Mouse (Mus musculus) hindbrain, embryonic 10.5 days (tissue): ENCODE data around the gene Grik5. TPM values are rescaled to one million over a fixed set of nuclear protein-coding genes. Genes with fewer than 3 reads are reported as not detected.

ENCODE experiments used
- DNase-seq: peaks from one replicate; pipeline ENCODE4 v3.0.0-alpha.2; 2017; ENCODE audit warnings: low spot score
- H3K27ac ChIP-seq: fragments of 300-500 bp; sonication (generic); 2 replicates; pipeline ENCODE4 v1.5.1; 2016; ENCODE audit warnings: mild to moderate bottlenecking, moderate library complexity
- H3K27me3 ChIP-seq: fragments of 300-500 bp; sonication (generic); 2 replicates; pipeline ENCODE4 v1.6.1; 2016; ENCODE audit warnings: mild to moderate bottlenecking; ENCODE audit not compliant: poor library complexity, insufficient read depth, severe bottlenecking
- H3K36me3 ChIP-seq: fragments of 300-500 bp; sonication (generic); 2 replicates; pipeline ENCODE4 v1.6.1; 2016; ENCODE audit warnings: mild to moderate bottlenecking, moderate library complexity
- H3K4me1 ChIP-seq: fragments of 300-500 bp; sonication (generic); replicated peaks from 2 replicates; pipeline ENCODE4 v1.6.1; 2016; ENCODE audit warnings: mild to moderate bottlenecking
- H3K4me3 ChIP-seq: fragments of 300-500 bp; sonication (generic); 2 replicates; pipeline ENCODE4 v1.5.1; 2016; ENCODE audit warnings: mild to moderate bottlenecking, moderate library complexity
- H3K9me3 ChIP-seq: fragments of 300-500 bp; sonication (generic); 2 replicates; pipeline ENCODE4 v1.6.1; 2016; ENCODE audit warnings: mild to moderate bottlenecking, moderate library complexity
- WGBS: fragments of 180-500 bp; shearing (Covaris S2); methylation state at CpG from one replicate; pipeline ENCODE4 v1.1.7; 2016; 5-methylcytosine and 5-hydroxymethylcytosine counted together
- polyA plus RNA-seq: library from polyadenylated mRNA; unstranded; fragments of >200 nt; fragmentation: Nextera tagmentation; extraction: Ambion mirVana; gene quantifications from 2 replicates; pipeline ENCODE4 v1.2.1, GENCODE M21; 2016

Grik5 gene
- polyA plus RNA-seq, 1 experiment from 2014 or later = 7.9 TPM

DNA sequence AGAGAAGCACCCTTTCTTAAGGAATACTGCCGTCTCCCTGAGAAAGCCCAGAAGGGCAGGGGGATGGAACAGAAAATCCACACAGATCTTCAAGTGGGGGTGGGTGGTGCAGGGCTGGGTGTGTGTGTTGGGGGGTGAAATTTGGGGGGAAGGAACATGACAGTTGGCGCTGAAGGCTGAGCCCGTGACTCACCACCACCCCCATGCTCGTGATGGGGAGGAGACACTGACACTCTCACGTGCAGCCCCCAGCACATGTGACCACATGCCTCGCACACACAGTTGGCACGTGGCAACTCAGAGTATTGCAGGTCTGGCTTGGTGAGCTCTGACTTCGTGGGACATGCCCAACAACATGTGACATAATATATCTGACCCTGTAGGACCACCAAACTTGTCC is 1.8 kb upstream of the Grik5 start:
- Histone ChIP-seq H3K27ac (peak overlapping the region; percentile 93; the same call in 1 of the 2 replicates), H3K27me3 (no peaks in the 10 kb centered on the region), H3K4me3 (no peak overlapping the region), H3K36me3 (peaks cover 1% of the 10 kb centered on the region; the same call in 1 of the 2 replicates), H3K4me1 (peaks cover 88% of the 10 kb centered on the region), H3K9me3 (no peaks in the 10 kb centered on the region)
- 85% methylated on average over 8 of the region's 8 CpGs for WGBS
- no peak for DNase-seq

DNA sequence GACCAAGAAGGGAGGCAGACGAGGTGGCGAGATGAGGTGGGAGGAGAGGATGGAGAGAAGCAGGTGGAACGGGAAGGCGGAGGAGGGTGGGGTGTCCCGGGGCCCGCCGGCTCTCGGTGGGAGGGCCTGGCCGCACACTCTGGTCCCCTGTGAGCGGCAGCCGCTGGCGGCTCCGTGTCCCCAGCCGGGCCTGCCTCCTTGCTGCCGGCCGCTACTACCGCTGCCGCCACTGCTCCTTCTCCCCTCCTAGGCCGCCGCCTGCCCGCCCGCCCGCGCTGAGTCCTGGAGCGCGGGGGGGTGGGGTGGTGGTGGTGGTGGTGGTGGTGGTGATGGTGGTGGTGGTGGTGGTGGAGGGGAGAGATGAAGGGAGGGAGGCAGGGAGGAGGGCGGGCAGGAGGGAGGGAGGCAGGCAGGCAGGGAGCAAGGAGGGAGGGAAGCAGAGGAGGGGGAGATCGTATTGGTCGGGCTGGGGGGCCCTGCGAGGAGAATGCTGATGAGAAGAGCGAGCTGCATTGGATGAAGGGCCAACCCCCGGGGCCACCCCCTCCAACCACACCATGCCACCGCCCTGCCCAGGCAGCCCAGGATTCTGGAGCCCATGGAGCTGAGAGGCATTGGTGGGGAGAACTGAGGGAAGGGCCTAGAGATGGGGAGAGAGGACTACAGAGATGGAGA is 707 bp upstream of the Grik5 start:
- no peaks in the 10 kb centered on the region for H3K9me3 ChIP-seq
- DNase-seq = peak; percentile 73
- peaks cover 7% of the 10 kb centered on the region for H3K36me3 ChIP-seq
- H3K4me1 ChIP-seq = peaks cover 88% of the 10 kb centered on the region
- peak overlapping the region; percentile 93 for H3K27ac ChIP-seq
- no peaks in the 10 kb centered on the region for H3K27me3 ChIP-seq
- H3K4me3 ChIP-seq = peak overlapping the region; percentile 63
- under 1% methylated on average over 32 of the region's 33 CpGs for WGBS

DNA sequence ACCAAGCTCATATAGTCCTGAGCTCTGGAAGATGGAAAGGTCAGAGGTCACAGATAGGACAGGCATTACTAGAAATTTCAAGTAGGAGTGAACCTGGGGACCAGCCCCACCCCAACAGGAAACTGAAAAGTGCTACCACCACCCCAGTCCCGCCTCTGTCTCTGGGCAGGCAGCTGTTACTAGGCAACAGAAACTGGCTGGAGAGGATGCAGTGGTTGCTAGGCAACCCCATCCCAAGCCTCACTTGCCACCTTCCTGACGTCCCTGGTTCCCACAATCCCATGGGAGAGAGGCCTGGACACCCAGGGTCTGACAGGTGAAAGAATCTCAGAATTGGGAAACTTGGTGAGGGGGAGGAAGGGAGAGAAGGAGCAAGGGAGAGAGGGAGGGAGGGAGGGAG is 3.4 kb downstream of the Grik5 start:
- Histone ChIP-seq H3K27ac (peak overlapping the region; percentile 4; the same call in 1 of the 2 replicates), H3K4me3 (no peak overlapping the region), H3K4me1 (peaks cover 61% of the 10 kb centered on the region), H3K36me3 (peaks cover 47% of the 10 kb centered on the region), H3K27me3 (no peaks in the 10 kb centered on the region), H3K9me3 (no peaks in the 10 kb centered on the region)
- 17% methylated on average over 2 of the region's 2 CpGs for WGBS
- DNase-seq = peak; percentile 48

DNA sequence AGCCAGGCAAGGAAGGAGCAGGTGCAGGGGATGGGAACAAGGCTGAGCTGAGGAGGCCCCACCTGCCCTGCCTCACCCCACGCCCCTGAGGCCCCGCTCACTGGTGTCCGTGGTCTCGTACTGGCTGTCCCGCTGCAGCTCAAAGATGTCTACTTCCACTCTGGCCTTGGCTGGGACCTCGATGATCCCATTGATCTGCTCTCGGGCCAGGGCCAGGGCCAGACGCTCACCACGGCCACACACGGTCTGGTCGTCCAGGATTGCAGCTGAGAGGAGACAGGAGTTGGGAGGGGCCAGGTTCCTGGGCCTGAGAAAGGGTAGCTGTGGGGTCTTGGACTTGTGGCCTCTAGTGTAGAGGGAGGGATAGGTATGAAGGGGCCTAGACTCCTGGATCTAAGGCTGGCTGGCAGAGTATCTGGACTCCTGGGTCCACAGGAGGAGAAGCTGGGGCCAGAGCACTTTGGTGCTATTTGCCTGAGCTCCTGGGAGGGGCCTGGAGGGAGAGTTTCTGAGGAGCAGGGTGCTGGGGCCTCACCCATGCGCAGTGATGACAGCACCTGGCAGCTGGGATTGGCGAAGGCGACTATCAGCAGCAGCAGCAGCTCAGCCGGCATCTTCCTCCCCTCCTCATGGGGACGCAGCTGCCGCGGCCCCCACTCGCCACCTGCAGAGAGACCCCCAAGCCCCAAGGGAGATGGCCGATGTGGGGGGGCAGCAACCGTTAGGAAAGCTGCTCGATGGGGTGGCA is 4.1 kb downstream of the Grik5 start:
- H3K9me3 ChIP-seq = no peaks in the 10 kb centered on the region
- DNase-seq = no peak
- no peak overlapping the region for H3K4me3 ChIP-seq
- peaks cover 55% of the 10 kb centered on the region for H3K4me1 ChIP-seq
- H3K27me3 ChIP-seq = no peaks in the 10 kb centered on the region
- peak overlapping the region; percentile 4; the same call in 1 of the 2 replicates for H3K27ac ChIP-seq
- peaks cover 54% of the 10 kb centered on the region for H3K36me3 ChIP-seq
- 91% methylated on average over 22 of the region's 22 CpGs for WGBS

DNA sequence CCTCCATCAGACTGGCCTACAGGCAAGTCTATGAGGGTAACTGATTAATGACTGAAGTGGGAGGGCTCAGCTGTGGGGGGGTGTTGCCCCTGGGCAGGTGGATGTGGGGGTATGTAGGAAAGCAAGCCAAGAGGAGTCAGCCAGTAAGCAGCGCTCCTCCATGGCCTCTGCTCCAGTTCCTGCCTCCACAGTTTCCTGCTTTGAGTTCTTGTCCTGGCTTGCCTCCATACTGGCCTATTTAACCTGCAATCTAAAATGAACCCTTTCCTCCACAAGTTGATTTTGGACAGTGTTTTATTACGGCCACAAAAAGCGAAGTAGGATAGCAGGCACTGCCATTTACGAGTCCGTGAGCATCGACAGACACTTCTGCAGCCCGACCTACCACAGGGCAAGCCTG is 4.8 kb downstream of the Grik5 start:
- Histone ChIP-seq H3K36me3 (peaks cover 61% of the 10 kb centered on the region), H3K4me1 (peaks cover 47% of the 10 kb centered on the region), H3K27me3 (no peaks in the 10 kb centered on the region), H3K4me3 (no peak overlapping the region), H3K27ac (no peak overlapping the region), H3K9me3 (no peaks in the 10 kb centered on the region)
- whole genome bisulfite sequencing = 95% methylated on average over 7 of the region's 7 CpGs
- DNase-seq = no peak

DNA sequence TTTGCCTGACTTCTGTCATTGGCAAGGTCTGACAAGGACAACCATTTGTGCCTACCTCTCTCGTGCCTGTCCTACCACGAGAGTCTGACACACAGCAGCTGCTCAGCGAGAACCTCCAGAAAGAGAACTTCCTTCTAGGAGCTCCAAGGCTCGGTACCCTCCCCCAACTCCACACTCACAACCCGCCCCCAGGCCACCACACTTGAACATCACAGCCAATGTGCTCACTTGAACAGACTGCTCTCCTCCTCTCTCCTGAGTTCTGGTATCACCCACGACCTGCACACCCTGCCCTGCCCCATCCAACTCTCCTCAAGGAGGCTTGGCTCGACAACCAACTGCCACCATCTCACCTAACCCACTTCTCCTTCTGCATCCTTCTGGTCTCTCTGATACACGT is 8.2 kb downstream of the Grik5 start:
- no peak overlapping the region for H3K4me3 ChIP-seq
- 90% methylated on average over 8 of the region's 8 CpGs for WGBS
- DNase-seq = no peak
- no peaks in the 10 kb centered on the region for H3K9me3 ChIP-seq
- no peak overlapping the region for H3K27ac ChIP-seq
- H3K27me3 ChIP-seq = no peaks in the 10 kb centered on the region
- H3K4me1 ChIP-seq = peaks cover 13% of the 10 kb centered on the region
- peaks cover 95% of the 10 kb centered on the region for H3K36me3 ChIP-seq

DNA sequence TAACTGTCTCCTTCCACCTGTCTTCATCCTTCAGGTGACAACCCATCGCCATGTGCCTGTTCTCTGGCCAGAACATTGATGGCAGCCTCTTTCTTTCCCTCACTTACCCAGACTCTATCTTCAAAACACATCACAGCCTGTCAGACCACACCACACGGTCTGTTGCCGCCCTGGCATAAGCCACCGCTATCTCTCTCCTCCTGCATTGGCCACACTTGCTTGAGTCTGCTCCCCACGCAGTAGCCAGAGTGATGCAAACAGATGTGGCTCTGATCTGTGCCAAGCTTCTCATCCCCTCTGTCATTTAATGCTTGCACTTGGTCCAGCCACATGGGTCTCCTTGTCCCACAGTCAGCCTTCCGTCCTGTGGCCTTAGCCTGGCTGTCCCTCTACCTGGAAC is 8.8 kb downstream of the Grik5 start:
- Histone ChIP-seq H3K27me3 (no peaks in the 10 kb centered on the region), H3K36me3 (peaks cover 99% of the 10 kb centered on the region), H3K9me3 (no peaks in the 10 kb centered on the region), H3K4me3 (no peak overlapping the region), H3K27ac (no peak overlapping the region), H3K4me1 (peaks cover 7% of the 10 kb centered on the region)
- DNase-seq = no peak
- WGBS = 94% methylated on average over 6 of the region's 6 CpGs

DNA sequence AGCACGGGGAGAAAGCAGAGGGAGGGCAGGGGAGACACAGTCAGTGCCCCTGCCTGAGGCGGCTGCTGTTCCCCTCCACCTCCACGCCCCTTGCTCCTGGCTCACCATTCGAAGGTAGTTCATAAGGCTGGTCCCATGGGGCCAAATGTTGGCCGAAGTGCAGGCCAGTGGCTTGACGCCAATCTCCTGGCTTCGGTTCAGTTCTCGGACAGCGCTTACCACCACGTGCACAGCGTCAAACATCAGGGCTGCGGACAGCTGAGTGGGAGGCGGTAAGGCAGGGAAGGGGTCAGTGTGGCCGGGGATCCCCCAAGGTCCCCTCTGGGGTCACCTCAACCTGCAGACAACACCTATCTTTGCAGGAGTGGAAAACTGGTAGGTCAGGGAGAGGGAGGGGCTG is 13.3 kb downstream of the Grik5 start:
- Histone ChIP-seq H3K27ac (no peak overlapping the region), H3K4me1 (no peaks in the 10 kb centered on the region), H3K9me3 (peaks cover 5% of the 10 kb centered on the region; the same call in 1 of the 2 replicates), H3K4me3 (no peak overlapping the region), H3K27me3 (no peaks in the 10 kb centered on the region), H3K36me3 (peaks cover 98% of the 10 kb centered on the region)
- DNase-seq = no peak
- WGBS = 94% methylated on average over 14 of the region's 14 CpGs

DNA sequence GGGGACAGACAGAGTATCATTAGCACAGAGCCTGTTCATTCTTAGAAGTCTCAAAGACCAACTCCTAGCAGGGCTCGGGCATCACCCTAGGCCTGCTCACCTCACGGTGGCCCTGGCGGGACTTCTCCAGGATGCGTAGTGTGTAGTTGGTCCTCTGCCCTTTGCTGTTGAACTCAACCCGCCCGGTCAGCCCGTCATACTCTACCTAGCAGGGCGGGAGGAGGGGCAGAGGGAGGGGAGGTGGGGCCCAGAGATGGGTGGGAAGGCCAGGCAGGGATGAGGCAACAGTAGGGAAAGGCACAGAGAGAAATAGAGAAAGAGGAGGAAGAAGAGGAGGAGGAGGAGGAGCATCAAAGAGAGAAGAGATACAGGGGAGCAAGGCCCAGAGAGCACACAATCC is 13.8 kb downstream of the Grik5 start:
- H3K9me3 ChIP-seq = peaks cover 5% of the 10 kb centered on the region; the same call in 1 of the 2 replicates
- H3K27me3 ChIP-seq = no peaks in the 10 kb centered on the region
- H3K4me1 ChIP-seq = no peaks in the 10 kb centered on the region
- peaks cover 98% of the 10 kb centered on the region for H3K36me3 ChIP-seq
- DNase-seq = no peak
- no peak overlapping the region for H3K4me3 ChIP-seq
- 89% methylated on average over 8 of the region's 8 CpGs for WGBS
- H3K27ac ChIP-seq = no peak overlapping the region

DNA sequence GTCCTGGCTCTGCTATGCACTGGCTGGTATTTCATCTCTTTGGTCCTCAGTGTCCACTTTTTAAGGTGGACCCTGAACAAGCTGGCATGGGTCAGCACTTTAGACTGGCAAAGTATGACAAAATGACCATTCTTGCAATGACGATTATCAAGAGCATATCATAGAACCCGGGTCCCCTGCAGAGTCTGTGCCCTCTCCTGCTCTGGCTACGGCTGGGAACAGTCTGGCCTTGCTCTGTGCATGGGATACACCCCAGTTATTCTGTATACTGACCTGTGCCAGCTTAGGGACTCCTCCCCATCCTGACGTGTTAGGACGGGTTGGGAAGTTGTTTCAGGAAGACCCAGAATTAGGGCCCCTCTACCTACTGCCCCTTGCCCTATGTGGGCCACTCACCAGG is 14.3 kb downstream of the Grik5 start:
- no peak overlapping the region for H3K27ac ChIP-seq
- no peaks in the 10 kb centered on the region for H3K4me1 ChIP-seq
- peaks cover 5% of the 10 kb centered on the region; the same call in 1 of the 2 replicates for H3K9me3 ChIP-seq
- H3K4me3 ChIP-seq = no peak overlapping the region
- no peaks in the 10 kb centered on the region for H3K27me3 ChIP-seq
- DNase-seq = no peak
- WGBS = 92% methylated on average over 5 of the region's 5 CpGs
- peaks cover 98% of the 10 kb centered on the region for H3K36me3 ChIP-seq

DNA sequence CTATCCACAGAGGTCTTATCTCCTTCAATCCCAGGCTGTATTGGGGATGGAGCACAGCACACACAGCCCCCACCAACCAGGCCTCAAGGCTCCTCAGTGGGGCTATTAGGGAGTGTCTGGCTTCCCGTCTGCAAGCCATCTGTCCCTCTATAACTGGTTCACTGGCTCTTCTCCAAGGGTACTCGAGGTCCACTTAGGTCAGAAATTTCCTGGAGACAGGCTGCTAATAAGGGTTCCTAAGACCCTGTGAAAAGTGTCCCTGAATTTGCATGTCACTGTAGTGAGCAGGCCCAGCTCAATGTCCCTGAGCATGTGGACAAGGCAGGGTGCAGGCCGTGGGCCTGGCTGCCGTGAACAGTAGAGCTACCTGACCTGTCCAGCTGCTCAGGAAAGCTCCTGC is 15.2 kb downstream of the Grik5 start:
- no peaks in the 10 kb centered on the region for H3K27me3 ChIP-seq
- 84% methylated on average over 4 of the region's 4 CpGs for WGBS
- no peaks in the 10 kb centered on the region for H3K4me1 ChIP-seq
- H3K36me3 ChIP-seq = peaks cover 98% of the 10 kb centered on the region
- H3K9me3 ChIP-seq = peaks cover 5% of the 10 kb centered on the region; the same call in 1 of the 2 replicates
- H3K27ac ChIP-seq = no peak overlapping the region
- H3K4me3 ChIP-seq = no peak overlapping the region
- DNase-seq = no peak

DNA sequence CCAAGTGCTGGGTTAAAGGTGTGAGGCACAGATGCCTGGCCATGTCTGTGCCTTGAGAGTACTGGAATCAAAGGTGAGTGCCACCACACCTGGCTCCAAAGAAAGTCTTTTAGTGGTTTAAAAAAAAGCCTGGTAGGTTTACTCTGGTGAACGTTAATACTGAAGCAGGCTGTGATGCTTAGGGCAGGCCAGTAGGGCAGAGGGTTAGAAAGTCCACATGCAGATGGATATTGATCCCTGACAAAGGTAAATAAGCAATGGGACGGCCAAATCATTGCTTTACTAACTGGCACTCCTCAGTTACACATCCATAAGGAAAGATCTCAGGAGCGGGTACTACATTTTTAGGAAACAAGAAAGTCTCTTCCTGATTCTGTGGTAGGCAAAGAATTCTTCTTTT is 19.6 kb downstream of the Grik5 start:
- H3K27me3 ChIP-seq = no peaks in the 10 kb centered on the region
- peaks cover 95% of the 10 kb centered on the region for H3K36me3 ChIP-seq

DNA sequence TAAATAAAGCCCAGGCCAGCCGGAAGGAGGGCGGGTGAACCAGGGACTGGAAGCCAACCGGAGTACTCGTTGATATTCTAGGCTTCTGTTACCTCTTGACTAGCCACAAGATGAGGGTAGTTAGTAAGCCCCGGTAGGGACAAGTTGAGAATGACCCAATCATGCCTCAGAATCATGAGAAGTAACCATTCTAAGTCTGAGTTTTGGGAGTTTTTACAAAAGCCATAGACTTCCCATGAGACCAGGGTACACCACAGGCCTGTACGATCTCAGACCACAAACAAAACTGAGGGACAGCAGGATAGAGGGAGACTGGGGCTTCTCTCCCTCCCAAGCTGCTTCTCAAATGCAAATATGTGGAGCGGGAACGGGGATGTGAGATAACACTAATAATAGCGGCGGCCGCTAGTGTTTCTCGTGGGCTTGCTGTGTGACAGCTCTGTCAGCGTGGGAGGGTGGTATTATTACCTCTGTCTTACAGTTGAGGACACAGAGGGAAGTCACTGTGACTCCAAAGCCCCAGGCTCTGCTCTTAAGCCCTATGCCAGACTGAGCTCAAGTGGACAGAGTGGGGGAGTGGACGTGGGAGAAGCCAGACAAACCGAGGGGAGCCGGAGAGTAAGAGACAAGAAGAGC is 22.7 kb downstream of the Grik5 start:
- Histone ChIP-seq H3K27me3 (no peaks in the 10 kb centered on the region), H3K36me3 (peaks cover 95% of the 10 kb centered on the region), H3K4me3 (no peak overlapping the region), H3K4me1 (no peaks in the 10 kb centered on the region), H3K9me3 (no peaks in the 10 kb centered on the region), H3K27ac (no peak overlapping the region)
- WGBS = 85% methylated on average over 16 of the region's 16 CpGs
- DNase-seq = no peak

More for the DNA sequence above, 19.6 kb downstream of the Grik5 start:
- Histone ChIP-seq H3K4me3 (no peak overlapping the region), H3K27ac (no peak overlapping the region), H3K4me1 (no peaks in the 10 kb centered on the region), H3K9me3 (peaks cover 5% of the 10 kb centered on the region; the same call in 1 of the 2 replicates)
- DNase-seq = no peak
- WGBS = 87% methylated on average over 3 of the region's 3 CpGs
